Mouse (Mus musculus) spleen, adult 2 months (tissue): ENCODE data around the gene R3hdm4.

Experiments used
- CTCF ChIP-seq: fragments of 200-500 bp; IDR thresholded peaks from 2 replicates; pipeline ENCODE4 v1.5.1; 2011; ENCODE audit warnings: mild to moderate bottlenecking, inconsistent platforms; ENCODE audit not compliant: insufficient read depth, insufficient read length, insufficient replicate concordance; ENCODE audit errors: extremely low read depth
- POLR2A ChIP-seq: fragments of 200-500 bp; IDR thresholded peaks from 2 replicates; pipeline ENCODE4 v1.6.1; 2011; ENCODE audit warnings: low read depth, low read length, inconsistent platforms

- TF ChIP-seq CTCF, result no peak
- no peak for TF ChIP-seq POLR2A
Measured at GRCm38 (mm10) chr10:79956643-79957154, 35.7 kb upstream of the R3hdm4 start.
